Mouse (Mus musculus) ES-Bruce4 (cell line): ENCODE results near the gene Gcnt1.

Experiments
- CTCF ChIP-seq: IDR thresholded peaks from one replicate; pipeline ENCODE4 v1.8.1; 2011; ENCODE audit warnings: low read depth, low read length
- EP300 ChIP-seq: IDR thresholded peaks from 2 replicates; pipeline ENCODE4 v1.6.1; 2011; ENCODE audit warnings: low read depth, low read length; ENCODE audit not compliant: insufficient read depth
- POLR2A ChIP-seq: IDR thresholded peaks from one replicate; pipeline ENCODE4 v1.8.1; 2011; ENCODE audit warnings: low read length; ENCODE audit not compliant: insufficient read depth

DNA sequence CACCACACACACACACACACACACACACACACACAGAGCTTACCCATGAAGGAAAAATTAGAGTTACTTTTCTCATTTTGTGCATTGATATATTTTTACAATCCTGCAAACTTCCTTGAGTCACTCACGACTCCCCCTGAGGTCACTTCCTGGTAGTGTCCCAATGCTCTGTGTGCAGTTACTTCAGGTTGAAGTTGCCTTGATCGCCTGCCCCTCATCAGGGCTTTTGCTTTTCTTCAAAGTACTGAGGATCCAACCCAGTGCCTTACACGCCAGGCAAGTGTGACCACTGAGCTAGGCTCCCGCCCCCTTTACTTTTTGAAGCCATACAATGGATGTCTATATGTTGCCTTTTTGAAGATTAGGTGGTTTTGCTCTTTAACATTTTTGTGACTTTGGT lies 27.3 kb upstream of the Gcnt1 start:
- no peak for TF ChIP-seq CTCF
- no peak for TF ChIP-seq EP300
- no peak for TF ChIP-seq POLR2A
